Mouse (Mus musculus) embryo, embryonic 11 days (tissue): ENCODE measurements at regions not wholly inside any gene's neighbourhood (a gene's known extent, or its start where the extent isn't known, plus 50 kb on each side); places are given as distances from the start of the nearest gene placed in this dataset.

Experiments used
- DNase-seq: peaks from one replicate; pipeline ENCODE4 v3.0.0-alpha.2; 2015

DNA sequence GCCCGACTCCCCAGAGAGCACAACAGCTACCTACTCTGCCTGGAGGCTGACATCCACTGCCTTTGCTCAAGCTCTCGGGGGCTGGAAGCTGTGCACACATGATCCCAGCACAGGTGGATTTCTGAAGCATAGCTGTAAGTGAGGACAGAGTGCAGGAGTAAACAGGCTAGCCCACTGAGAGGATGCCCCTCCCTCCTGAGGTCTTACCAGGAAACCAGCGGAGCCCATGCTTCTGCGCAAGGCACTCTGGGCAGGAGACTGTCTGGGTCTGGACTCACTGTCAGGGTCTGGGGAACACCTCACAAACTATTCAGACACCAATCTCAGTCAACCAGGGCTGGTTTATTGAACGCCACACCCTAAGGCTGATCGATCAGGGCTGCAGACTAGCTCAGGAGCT lies 197.2 kb upstream of the Eef2kmt start:
- no peak for DNase-seq

DNA sequence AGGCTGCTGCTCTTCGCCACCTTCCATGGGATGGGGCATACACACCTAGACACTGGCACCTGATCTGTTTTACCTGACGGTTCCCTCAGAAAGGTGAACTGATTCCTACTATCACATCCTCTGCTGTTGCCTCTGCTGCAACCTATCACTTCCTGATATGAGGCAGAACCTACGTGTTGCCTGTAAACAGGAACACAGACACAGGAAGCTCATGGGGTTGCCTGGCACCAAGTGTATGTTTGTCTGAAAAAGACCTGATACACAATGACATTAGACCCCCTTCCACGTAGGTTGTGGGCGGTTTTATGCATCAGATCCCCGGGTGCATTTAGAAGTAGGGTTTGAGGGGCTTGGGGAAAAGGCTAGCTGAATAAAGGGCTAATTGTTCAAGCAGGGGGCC lies 190.0 kb upstream of the Eef2kmt start:
- no peak for DNase-seq

DNA sequence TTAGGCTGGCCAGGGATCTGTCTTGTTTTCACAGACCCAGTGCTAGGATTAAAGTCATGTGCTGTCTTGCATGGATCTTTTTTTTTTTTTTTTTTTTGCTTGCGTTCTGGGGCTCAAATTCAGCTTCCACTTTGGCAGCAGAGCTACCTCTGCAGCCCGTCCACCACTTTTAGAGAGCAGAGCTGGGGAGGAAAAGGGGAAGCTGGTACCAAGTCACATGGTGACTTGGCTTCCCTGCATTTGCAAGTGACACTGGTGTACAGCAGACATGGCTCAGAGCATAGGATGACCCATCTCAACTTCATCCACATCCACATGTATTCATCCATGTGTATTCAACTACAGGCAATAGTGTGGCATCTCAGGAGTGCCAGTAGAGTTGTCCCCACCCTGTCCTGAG lies 189.0 kb upstream of the Eef2kmt start:
- no peak for DNase-seq

DNA sequence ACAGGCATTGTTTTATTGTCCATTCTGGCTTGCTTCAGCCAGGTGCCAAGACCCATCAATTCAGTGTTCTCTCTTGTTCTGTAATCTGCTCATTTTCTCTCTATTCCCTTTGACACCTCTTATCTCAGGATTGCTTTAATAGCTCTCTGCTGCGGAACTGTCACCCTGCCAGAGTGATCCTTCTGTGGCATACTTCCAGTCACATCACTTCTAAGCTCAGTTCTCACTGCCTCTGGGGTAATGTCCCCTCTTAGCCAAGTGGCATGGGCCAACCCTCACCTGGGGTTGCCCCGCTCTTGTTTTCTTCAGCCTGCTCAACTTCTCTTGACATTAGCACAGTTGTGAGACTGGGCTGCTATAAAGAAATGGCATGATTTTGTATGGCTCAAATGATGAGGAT lies 183.9 kb upstream of the Eef2kmt start:
- no peak for DNase-seq

DNA sequence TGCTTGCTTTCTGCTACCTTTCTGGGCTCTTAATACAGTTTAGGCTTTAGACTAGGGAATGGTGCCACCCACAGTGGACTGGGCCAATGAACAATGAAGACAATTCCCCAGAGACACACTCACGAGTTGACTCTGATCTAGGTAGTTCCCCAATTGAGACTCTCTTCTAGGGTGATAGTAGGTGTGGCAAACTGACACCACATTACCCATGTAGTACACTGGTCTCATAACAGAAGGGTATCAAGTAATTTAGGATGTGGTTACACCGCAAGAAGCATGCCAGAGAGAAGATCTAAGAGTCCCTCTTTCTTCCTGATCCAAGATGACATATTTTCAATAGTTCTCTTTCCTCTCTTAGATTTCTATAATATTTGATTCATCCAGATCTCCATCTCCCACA lies 182.6 kb upstream of the Eef2kmt start:
- DNase-seq: no peak

DNA sequence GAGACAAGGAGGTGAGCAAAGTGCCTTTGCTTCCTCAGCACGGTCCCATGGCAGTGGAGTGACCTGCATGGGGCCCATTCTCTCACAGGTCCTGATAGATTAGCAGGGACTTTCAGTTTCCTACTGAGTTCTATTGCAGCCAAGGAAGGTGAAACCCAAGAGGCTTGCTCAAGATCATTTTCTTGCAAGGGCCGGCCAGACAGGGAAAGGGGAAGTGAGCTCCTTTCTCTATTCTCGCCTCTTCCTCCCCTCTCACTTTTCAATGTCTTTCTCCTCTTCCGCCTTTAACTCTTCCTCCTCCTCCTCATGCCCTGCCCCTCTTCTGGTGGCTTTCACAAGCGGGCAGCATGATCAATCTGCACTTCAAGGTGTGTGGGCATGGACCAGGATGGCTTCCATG lies 175.9 kb upstream of the Eef2kmt start:
- no peak for DNase-seq

DNA sequence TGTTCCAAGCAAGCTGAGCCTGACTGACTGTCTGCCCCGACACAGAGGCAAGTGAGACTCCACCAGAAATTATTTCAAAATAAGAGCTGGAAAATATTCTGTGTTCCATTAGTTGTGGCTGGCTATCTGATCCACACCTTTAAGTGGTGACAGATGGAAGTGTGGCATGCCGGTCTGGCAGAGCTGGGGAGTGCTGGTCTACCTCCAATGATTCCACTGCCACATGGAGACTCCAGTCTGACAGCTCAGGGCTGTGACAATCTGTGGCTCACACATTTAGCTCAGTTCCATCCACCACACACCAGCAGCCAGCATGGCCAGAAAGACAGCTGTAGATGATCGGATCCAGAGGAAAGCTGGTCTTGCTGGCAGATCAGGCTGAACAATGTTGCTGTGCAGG lies 175.3 kb upstream of the Eef2kmt start:
- no peak for DNase-seq

DNA sequence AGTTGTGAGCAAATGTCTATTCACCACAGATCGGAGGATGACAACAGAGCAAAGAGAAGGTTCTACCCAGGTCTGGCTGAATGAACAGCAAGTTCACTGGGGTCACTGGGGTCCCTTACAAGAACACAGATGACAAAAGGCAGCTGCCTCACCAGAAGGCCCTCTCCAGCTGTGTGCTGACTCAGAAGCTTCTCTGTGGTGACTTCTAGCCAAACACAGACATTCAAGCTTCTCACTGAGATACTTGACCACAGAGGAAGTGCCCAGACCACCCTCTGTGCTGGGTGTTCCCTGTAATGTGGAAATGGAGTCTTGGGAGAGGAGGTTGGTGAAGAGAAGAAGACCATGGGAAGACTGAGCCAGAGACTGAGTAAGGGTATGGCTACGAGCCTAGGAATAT lies 173.7 kb upstream of the Eef2kmt start:
- no peak for DNase-seq

DNA sequence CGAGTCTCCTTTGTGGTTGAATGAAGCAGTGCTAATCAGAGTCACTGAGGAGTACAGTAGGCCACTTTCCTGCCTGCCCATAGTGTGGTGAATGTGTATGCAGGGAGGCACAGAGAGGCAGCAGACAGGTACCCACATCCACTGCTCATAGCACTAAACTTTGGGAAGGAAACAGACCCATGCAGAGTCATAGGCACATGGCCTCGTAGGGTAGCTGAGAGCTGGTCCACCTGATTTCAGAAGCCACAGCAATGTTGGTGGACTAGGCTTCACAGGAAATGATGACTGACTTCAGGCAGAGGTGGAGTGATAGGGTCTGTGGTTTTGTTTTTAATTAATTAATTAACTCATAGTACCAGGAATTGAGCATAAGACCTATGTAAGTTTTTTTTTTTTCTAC lies 170.1 kb upstream of the Eef2kmt start:
- DNase-seq: no peak

DNA sequence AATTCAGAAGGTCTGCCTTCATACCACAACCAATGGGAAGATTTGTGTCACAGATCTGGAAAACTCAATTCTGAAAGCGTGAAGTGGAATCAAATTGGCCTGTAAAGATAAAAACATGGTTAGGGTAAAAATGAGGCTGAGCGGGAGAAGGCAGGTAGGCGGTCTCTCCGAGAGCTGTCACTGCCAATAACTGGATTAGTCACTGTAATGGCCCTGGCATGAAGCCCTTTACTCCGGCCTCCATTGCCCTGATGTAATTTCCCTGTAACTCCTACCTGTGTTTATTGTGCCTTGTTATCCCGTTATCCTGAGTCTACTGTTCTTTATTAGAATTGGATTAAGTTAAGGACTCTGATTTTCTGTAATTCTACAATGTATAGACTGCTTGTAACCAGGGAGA lies 166.3 kb upstream of the Eef2kmt start:
- DNase-seq: no peak

DNA sequence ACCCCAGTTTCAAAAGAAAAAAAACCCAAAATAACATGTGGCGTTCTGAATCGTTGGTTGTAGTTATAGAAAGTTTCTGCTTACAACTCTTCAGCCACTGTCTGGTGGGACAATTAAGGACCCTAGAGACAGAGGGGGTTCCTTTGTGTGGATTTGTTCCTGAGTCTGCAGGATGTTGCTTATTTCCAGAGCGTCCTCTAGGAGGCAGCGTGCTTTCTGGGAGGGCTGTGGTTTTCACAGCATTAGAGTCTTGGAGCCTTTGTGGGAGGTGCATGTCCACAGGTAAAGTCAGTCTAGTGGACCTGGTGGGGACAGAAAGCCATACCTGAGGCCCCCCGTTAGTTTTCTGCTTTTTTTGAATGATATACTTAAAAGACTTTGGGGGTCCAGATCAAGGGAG lies 165.8 kb upstream of the Eef2kmt start:
- no peak for DNase-seq

DNA sequence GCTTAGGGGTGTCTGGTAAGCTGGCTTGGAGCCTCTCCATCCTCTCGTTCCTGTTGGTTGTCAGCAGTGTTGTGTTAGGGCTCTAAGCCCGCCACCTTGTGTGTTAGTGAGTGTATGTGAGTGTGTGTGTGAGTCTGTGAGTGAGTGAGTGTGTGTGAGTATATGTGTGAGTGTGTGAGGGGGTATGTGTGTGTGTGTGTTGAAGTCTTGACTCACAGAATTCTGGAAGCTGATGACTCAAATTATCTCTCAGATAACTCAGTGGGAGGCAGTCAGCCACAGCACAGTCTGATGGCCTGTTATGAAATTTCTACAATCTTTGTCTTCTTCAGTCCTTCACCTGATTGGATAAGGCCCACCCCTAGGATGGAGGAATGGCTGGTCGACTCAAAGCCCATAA lies 163.7 kb upstream of the Eef2kmt start:
- DNase-seq: no peak

DNA sequence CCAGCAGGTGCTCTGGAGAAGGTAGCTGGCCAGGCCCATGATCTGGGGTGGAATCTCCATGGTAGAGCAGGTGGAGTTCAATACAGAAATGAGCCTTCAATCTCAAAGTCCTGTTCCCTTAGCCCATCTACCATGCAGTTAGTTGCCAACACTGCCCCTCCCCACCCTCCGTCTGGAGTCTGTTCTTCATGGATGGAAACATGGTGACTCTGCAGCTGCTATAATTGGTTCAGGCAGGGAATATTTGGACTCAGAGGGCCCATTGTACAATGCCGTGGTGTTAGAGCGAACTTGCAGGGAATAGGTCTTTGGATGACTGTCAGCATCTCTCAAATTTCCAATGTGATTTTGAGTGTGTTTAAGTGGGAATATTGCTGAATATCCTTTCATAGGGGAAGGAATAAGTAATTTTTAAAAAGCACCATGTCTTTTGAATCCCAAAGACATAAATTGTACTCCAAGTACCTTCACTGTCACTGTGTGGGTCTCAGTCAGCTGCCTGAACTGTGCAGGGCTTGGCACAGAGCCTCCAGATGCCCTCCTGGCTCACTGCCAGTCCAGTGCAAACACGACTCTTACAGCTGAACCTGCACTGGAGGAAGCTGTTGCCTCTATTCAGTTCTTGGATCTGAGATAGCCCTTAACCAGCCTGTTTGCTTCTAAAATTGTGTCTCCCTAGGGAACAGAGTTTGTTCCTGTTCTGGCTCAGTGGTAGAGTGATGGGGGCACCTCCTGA lies 162.8 kb upstream of the Eef2kmt start:
- no peak for DNase-seq

DNA sequence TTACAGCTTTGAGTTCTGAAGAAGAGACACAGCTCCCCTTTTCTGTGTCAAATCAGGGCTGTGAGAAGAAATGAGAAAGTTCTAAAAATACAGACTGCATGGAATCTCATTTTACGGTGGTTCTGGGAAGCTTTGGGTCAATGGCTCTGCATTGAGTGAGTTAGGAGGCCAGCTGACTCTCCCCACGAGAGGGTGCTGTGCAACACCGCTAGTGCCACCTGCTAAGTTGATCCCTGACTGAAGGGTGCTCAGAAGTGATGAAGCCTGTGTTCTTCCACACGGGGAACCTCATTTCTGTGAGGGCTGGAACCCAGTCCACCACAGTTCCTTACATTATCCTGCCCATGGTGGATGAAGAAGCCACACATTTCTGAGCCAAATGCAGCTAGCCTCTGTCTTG lies 159.5 kb upstream of the Eef2kmt start:
- DNase-seq: no peak

DNA sequence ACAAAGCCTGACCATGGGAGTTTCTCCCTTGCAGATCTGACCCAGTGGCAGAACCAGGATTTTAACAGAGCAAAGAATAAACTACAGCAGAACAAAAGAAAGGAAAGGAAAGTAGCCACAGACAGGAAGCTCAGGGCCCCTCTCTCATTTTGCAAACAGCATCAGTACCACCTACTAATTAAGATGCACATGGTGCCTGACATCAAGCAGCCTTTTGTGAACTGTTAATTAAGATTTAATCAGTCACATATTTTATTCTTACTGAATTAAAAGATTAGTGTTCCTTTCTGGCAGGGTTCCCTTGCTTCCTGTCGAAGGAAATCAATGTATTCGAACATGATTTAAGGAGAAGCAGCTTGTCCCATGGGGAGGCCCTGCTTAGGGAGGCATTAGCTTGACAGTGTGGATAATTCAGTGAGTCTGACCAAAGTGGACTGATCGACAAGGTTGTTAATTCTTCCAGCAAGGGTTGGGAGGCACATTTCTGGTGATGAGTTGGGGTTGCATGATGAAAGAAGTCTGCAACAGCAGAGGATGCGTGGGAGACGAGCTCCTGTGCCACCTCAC lies 156.1 kb upstream of the Eef2kmt start:
- DNase-seq: no peak

DNA sequence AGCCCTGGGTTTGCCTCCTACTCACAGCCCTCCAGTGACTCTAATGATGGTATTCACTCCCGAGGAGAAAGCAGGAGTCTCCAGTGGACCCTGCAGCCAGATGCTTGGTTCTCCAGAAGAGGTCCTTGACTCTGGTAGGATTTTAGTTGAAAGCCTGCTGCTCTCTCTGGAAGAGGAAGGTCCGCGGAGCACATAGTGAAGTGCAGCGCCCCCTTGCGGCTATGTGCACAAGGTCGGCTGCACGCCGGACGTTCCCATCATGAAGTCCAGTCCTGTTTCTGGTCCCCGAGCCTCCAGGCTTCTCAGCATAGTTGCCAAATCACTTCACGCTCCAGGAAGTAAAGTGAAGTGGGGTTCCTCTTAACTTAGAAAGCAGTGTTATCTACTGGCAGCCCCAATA lies 150.9 kb upstream of the Eef2kmt start:
- peak; percentile 89 for DNase-seq

DNA sequence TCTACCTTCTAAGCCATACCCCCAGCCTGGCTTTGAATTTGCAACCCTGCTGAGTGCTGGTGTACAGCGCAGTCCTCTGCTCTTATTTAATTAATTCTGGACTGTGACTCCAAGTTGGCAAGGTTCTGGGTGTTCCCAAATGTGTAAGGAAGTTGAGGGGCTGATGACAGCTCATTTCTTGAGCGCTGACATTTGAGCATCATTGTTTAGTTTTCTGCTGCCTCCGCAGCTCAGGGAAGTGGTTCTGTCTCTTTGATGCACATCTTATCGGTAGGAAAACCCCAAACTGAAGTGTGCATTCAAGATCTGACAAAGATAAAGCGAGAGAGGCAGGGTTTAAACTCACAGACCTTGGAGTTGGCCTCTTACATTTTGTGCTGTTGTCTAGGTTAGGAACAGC lies 137.6 kb upstream of the Eef2kmt start:
- DNase-seq: no peak

DNA sequence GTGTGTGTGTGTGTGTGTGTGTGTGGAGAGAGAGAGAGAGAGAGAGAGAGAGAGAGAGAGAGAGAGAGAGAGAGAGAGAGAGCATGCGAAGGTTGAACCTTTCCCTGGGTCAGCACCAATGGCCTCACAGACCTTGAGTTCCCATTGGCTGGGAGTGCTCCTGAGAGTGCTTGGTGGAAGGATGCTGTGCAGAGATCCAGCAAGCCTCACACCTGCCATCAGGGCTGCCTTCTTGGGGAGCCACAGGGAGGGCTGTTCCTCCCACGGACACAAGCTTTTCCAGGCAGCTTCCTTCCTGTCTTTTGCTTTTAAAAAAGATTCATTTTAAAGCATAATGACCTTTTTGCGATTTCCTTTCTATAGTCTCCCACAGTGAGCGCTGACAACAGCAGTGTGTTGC lies 127.1 kb upstream of the Eef2kmt start:
- DNase-seq: no peak

DNA sequence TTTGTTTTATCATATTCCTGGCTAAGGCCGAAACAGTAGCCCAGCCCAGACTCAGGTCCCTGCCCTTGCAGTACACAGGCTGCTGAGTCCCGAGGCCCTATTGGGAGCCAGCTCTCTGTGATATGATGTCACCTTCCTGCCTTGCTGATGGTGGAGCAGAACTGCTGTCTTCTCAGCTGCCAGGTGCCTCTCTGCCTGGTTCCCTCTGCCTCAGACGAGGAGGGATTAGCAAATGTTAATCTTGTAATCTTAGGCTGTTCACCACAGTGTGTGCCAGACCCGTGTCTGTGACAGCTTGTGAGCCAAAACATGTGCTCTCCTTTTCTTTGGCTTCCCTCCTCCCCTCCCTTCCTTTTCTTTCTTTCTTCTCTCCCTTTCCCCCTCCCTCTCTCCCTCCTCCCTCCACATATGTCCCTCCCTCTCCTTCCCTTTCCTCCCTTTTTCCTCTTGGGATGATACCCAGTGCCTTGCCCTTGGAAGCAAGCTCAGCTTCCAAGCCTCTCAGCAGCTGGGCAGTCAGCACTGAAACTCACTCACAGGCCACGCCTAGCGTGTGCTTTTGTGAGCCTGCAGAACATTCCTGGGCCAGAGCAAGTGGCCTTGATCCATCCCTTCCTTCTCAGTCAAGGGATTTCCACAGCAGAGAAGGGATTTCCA lies 126.6 kb upstream of the Eef2kmt start:
- no peak for DNase-seq

DNA sequence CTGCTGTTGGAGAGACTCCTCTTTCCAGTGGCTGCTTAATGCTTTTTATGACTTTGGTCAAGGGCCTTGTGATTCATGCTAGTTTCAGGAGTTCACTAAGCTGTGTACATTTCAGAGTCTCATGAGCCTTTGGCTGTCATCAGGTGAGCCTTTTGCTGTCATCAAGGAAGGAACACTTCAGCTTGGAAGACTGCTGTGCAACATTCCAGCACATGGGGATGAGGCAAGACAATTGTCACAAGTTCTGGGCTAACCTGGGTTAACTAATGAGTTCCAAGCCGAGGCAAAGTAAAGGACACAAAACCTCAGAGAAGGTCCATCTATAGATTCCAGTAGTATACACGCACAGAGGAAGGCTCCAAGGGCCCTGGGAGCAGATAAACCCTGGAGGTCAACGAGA lies 124.8 kb upstream of the Eef2kmt start:
- no peak for DNase-seq

DNA sequence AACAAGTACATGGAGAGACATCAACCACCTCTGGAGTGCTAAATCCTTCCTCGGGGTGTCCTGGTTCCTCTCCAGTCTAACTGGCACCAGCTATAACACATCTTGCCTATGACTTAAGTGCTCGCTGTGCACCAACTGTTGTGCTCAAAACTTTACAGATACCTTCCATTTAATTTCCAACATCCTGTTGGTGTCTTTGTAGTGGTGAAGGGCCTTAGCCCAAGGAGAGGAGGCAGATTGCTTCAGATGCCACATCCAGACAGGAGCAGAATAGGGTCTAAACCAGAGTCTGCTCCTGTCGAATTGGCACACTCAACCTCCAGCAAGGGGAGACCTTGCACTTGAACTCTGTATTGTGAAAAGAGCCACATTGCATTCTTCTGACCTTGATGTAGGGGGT lies 121.2 kb upstream of the Eef2kmt start:
- DNase-seq: no peak

DNA sequence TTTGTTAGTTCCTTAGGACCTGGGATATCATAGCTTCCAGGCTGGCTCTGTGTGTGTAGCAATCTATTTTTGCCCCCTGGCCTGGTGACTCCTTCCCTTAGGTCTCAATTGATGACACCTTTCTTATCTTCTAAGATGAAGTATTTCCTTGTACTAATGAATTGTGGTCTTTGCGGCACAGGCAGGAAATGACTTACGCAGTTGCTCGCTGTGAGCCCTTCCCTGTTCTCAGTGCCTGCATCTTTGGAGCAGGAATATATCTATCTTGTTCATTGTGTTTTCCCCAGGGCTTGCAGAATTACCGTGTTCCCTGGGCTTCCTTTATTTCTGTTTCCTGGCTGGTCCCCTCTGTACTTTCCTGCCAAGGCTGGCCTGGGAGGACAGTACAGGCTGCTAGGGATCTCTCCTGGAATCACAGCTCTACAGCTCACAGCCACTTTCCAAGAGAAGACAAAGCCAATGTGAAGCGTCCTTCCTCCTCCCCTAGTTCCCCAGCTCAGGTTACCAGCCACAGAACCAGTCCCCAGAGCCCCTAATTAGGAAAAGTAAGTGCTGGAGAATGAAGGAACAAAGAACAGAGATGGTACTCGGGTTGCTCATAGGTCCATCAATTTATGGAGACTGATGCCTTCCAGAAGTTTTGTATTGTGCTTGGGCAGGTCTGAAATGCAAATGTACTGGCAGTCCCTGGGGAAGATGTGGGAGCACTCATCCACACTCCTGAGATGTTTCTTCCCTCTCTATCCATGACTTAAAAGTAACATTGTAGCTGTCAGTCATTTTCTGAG lies 119.2 kb upstream of the Eef2kmt start:
- no peak for DNase-seq

DNA sequence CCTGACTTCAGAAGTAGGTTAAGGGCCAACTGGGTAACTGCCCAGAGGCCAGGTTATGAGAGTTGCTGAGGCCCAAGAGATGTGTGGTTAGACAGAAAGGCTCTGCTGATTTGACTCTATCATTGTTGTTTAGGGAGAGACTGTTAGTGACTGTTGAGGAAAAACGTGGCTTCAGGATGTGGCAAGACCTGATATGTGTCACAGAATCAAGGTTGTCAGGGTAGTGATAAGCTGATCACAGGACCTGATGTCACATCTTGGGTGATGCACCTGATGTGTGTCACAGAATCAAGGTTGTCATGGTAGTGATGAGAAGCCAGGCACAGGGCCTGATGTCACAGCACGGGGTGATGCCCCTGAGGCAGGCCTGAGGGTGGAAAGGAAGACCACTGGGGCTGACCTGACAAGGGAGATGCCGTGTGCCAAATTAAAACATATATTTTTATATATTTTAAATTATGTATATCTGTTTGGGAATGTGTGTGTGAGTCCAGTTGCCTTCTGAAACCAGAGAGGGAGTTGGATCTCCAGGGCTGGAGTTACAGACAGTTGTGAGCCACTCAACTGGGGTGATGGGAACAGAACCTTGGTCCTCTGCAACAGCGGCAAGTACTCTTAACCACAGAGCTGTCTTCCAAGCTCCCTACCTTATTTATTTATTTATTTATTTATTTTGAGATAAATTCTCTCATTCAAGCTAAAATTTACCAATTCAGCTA lies 115.6 kb upstream of the Eef2kmt start:
- no peak for DNase-seq
